Mouse (Mus musculus): ENCODE measurements around the gene Gm11020.

Gene Gm11020

DNA sequence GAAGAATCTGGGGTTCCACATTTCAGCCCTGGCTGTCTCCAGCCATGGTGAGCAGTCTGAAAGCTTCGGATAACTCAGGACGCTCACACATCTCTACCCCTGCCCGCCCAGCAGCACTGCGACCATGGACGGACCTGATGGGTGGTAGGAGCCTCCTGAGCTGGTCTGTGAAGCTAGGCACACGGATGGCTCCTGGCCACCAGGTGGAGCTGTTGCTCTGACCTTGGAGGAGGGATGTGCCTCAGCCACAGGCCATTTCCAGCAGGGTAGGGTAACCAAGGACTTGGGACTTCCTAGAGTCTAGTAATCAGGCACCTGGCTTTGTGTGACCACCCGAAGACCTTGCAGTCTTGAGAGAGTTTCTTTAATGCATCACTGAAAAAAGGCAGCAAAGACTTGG lies 22.6 kb downstream of the Gm11020 start:
- peak; percentile 89 for DNase-seq

DNA sequence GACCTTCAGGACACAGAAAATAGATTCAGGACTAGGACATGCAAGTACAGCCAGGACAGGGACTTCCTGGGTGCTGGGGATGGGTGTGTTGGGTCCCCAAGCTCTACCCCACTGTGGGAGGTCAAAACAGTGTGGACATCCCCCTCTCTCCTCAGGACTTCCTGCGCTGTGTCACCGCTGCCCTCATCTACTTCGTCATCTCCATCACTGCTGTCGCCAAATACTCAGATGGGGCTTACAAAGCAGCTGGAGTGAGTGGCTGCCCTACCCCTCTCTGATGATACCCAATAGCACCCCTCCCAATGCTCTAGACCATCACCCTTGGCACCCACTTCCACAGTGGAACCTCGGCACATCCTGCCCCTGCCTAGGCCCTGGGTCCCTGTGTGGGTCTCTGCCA lies 23.3 kb downstream of the Gm11020 start:
- no peak for DNase-seq

DNA sequence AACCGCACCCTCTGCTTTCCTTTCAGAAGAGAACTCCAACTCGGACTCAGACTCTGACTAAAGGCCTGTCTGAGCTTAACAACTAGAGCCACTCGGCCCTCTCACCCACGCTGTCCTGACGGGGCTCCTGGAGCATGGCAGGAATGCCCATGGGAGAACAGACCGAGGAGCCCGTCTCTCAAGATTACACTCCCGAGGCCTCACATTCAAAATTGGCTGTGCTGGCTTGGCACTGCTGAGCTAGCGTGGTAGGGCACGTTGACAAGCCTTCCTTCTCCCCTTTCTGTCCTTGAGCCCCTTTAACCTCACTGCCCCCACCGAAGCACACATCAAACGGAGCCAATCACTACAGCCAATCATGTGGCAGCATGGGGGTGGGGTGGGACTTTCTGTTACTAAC lies 25.3 kb downstream of the Gm11020 start:
- no peak for DNase-seq

DNA sequence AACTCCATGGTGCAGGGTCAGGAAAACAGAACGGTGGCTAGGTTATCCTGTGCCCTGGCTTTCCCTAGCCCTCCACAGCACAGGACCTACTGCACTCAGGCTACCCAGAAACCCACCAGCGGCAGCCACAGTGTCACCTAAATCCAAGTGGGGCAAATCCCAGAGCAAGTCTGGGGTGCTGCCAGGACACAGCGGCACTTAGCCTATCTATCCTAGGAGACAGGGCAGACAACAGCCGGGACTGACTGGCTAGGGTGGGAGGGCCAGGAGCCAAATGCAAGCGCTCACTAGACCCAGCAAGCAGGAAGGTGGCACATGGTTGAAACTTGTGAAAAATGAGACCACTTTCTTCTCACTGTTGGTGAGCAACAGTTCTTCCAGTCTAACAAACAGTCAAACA lies 27.6 kb downstream of the Gm11020 start:
- DNase-seq = no peak

DNA sequence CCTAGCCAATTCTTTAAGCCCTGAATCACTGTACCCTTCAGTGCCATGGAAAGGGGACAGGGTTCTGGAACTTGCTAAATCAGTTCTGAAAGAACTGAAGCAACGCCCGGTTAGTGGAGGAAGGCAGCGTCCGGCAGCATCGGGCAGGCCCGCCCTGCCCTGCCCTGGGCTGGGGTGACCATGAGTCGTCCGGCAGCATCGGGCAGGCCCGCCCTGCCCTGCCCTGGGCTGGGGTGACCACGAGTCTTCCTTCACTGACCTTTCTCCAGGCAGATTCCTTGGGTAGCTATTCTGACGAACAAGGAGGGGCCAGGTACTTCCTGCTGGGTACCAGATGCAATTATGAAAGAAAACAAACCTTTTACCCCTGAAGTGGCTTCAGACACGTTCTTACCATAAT lies 28.7 kb downstream of the Gm11020 start:
- DNase-seq = no peak

DNA sequence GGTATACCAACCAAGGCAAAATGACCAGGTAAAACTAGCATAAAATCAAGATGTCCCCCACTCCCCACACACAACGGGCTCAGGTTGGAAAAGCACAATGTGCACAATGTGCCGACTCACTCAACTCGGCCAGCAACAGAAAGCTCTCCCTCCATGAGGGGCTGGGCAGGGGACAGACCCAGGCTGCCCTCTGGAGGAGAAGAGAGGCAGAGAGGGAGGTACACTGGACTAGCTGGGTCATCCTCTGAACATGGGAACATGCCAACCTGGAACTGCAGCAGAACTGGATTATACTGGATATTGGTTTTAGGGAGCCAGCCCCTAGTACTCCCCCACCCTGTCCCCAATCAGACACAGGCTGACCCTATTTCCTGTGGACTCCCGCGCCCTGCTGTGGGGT lies 31.8 kb downstream of the Gm11020 start:
- DNase-seq = no peak

DNA sequence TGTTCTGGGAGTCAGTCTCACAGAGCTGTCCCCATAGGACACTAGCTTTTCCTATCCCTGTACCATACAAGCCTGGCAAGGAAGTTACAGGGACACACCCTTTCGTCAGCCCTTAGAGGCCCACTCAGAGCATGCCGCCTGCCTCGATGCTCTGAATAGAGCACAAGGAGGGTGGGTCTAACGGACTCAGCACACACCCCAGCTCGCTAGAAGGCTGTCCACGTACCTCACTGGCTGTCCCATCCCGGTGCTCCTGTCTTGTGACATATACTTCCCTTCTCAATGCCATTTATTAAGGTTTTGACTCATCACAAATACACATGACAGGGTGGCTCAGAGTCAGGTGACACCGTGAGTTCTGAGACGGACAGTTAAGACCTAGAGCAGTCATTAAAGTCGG lies 33.1 kb downstream of the Gm11020 start:
- DNase-seq = no peak

DNA sequence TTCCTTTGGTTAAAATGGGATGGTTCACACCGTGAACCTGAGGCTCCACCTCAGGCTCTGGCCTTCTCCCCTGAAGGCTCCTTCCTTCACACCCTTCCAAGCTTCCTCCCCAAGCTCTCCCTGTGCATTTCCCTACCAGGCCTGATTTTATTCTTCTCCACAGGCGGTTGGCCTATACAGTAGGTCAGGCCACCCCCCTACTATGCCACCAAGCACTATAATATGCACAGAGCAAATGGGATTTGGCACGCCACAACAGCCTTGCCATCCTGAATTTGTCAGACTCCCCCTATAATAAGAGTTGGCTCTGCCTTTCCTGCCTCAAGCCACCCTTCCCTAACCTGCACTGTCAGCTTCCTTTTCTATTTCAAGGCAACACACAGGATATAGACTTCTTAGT lies 37.3 kb downstream of the Gm11020 start:
- DNase-seq = no peak

DNA sequence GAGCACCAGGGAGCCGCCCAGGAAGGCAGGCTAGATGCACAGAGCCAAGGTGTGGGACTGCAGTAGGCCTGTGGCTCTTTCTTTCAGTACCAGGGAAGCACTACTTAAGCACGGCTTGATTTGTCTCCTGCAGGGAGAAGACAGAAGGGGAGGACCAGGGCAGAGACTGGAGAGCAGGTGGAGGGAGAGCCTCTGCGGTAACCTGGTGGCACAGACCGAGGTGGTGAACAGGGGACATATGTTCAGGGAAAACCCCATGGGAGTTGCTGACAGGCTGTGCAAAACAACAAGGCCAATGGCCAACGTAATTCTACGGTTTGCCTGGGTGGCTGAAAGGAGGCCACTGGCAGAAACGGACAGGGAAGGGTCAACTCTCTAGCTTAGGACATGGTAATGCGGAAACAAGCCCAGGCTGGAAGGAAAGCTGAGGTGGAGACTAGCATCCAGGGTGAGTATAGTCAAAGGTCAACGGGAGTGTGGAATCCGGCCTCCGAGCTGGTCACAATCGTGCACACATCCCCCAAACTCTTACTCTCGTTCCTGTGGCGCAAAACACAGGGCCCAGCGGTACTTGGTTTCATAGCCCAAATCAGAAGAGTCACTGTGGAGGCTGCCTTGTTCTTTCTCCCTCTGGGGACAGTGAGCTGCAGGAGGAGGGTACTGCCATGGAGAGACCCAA lies 38.5 kb downstream of the Gm11020 start:
- DNase-seq = no peak

DNA sequence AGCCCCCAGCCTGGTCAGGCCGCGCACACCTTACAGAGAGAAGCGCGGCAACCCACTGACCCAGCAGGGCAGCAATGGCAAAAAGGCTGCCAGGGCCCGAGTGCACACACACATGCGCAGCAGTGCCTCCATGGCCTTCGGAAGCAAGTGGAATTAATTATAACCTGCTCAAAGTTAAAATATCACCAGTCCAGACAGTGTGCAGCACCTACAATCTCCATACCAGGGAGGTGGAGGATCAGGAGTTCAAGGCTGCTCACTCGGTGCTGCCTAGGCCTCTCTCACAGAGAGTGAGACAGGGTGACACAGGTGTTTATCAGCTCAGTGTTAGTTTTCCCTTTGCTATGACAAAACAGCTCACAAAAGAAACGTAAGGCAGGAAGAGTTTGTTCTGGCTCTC lies 44.3 kb downstream of the Gm11020 start:
- no peak for DNase-seq

DNA sequence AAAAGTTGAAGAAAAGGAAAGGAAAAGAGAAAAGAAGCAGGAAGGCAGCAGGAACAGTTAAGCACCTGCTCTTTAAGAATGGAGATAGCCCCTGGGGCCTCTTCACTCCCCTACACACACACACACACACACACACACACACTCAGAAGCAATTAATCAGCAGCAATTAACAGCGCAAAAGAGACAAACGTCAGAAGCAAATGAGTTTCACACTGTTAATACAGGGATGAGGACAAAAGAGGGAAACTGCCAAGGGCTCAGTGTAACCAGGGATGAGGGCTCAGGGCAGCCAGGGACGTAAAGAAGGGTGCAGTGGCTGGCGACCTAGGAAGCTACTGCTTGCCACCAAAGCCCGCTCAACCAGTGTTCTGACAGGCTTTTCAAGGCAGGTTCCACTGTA lies 46.0 kb downstream of the Gm11020 start:
- DNase-seq = no peak

DNA sequence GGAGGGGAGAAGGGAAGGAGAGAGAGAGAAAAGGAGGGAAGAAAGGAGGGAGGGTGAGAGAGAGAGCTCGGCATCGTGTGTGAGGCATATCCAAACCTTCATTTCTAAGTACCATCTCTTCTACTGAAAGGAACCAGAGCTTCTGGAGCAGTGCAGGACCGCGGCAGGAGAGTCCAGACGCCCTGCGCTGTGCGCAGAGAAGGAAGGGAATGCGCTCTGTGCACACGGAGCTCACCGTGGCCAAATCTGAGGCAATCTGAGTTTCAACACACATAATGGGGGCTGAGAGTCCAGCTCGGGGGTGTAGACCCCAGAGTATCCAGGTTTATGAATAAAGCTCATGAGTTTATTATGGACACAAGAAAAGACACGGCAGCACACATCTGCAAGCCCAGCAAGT lies 48.2 kb downstream of the Gm11020 start:
- no peak for DNase-seq

DNA sequence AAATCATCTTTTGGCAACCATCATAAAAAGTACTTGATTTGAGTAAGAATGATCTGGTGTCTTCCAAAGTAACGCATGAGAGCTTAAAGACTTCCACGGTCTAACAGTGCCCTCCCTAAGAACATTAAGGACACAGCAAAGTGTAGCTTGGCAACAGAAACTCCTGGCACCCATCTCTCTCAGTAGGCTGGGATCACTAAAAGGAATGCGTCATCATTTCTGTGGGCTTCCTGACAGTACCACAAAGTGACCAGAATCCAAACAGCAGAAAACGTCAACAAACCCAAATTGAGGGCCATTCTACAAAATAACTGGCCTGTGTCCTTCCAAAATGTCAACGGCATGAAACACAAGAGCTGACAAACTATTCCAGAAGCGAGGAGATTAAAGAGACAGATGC lies 48.7 kb downstream of the Gm11020 start:
- DNase-seq = no peak

DNA sequence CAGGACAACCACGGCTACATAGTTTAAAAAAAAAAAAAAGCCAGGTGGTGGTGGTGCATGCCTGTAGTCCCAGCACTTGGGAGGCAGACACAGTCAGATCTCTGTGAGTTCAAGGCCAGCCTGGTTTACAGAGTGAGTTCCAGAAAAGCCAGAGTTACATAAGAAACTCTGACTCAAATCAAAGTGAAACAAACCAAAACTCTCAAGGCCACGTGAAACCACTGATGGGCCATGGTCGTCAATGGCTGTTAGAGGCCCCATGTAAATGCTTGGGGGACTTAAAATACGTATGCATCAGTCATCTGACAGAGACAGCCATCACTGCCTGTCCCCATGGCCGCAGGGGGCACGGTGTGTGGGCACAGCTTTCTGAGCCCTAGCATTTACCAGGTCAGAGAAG lies 49.8 kb downstream of the Gm11020 start:
- no peak for DNase-seq
